Mouse (Mus musculus) granulocyte monocyte progenitor cell, adult 5-6 weeks (primary cell): ENCODE data around the gene Hmgb2. TPM values are rescaled to one million over a fixed set of nuclear protein-coding genes. Genes with fewer than 3 reads are reported as not detected.
A peak's percentile ranks its signal among the peaks of the same experiment; 100 is the strongest.
"Not testable (repeated sequence)": the region's sequence is repeated elsewhere in the genome, so short reads cannot be mapped to it uniquely, and the experiment has no call there.

Experiments used
- ATAC-seq: replicated peaks from 2 replicates; pipeline ENCODE4 v1.8.0; 2016; ENCODE audit warnings: mild to moderate bottlenecking, moderate TSS enrichment, inconsistent platforms; ENCODE audit not compliant: poor library complexity, severe bottlenecking
- total RNA-seq, 2 experiments: library from RNA; stranded (forward) in 1 of 2; stranded (reverse) in 1 of 2; fragments of 200-712, 200-1000 nt in 1 of 2; fragments of >200 nt in 1 of 2; fragmentation: Nextera tagmentation in 1 of 2; gene quantifications; 2 replicates each; pipeline ENCODE4 v1.2.3; 2014 to 2017

Hmgb2 gene
- total RNA-seq, 2 experiments from 2014 or later: 354 to 469 TPM

DNA sequence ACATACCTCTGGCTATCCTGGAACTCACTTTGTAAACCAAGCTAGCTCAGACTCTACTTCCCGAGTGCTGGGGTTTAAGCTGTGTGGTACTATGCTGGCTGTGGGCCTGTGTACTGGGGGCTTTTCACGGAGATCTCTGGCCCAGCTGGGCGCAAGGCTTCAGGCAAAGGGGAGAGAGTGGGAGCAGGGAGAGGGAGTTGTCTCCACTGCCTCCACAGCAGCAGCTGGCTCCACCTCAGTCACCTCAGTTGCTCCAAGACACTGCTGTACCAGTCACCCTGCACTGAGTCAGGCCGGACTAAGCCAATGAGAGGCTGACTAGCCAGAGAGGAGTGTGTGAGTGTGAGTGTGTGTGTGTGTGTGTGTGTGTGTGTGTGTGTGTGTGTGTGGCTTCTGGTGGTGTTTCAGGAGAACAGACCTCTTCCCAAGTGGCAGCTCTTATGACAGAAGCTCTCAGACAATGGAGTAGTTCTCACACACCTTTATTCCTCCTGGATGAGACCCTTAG lies 4.1 kb upstream of the Hmgb2 start:
- no peak for ATAC-seq

DNA sequence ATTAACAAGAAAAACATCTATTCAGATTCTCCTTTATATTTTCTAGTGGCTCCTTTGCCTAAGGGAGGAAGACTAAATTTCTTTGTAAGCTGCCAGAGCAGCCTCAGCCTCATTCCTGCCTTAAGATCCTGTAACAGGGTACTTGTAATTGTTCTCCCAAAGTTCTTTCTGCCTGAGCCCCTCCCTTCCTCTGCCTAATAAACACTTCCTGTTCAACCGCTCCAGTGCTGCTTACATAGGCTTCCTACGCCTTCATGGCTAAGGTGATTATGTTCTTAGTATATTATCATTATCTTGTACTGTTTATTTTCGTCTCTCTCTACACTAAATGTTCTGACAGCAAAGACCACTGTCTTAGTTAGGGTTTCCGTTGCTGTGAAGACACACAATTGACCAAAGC lies 3.0 kb upstream of the Hmgb2 start:
- no peak for ATAC-seq

DNA sequence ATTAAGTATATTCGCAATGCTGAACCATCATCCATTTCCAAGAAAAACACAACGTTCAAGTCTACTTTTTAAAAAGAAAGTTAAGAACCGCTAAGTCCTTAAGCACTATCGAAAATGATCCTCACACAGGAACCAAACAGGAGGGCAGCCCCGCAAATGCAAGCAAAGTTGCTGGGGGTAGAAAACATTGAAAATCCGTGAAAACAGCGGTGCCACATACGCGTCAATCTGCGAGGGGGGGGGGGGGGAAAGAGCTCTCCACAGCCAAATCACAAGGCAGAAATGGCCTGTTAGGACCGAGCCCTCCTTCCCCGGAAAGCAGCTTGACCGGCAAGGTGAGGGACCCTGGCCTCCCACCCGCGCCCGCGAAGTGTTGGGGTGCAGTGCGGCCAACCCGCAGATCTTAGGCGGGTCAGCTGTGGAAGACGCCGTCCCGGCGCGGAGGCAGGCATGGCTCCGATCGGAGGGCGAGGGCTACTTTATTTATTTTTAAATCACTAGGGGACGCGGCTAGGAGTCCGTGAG lies 854 bp upstream of the Hmgb2 start:
- no peak for ATAC-seq

DNA sequence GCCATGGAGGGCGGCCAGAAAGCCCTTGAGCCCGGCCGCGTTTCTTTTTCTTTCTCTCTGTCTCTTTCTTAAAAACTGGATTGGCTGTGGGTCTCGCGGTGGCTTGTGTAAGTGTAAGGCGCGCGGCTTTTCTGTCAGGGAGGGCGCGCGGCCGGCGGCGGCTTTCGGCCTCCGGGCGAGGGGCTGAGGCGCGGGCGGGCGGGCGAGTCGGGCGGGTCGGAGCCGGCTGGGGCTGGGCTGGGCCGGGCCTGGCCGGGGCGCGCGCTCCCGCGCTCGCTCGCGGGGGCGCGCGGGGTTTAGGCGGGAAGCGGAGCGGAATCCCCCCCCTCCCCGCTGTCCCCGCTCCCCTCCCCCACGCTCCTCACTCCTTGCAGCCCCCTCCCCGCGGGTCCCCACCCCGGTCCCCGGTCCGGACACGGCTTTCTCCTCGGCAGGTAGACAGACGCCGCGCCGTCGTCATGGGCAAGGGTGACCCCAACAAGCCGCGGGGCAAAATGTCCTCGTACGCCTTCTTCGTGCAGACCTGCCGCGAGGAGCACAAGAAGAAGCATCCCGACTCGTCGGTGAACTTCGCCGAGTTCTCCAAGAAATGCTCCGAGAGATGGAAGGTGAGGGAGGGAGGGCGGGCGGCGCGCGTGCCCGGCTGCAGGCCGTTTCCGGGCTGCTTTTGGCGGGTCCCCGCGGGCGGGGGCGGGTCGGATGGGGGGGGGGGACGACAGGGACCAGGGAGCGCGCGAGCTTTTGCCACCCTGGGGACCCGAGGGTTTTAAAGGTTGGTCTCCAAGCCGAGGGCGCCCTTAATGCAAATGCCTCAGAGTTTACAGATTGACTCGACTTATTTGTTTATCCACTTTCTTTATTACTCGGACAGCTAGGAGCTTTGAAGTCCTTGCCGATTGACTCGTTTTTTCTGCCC lies 692 bp downstream of the Hmgb2 start:
- ATAC-seq: no peak

DNA sequence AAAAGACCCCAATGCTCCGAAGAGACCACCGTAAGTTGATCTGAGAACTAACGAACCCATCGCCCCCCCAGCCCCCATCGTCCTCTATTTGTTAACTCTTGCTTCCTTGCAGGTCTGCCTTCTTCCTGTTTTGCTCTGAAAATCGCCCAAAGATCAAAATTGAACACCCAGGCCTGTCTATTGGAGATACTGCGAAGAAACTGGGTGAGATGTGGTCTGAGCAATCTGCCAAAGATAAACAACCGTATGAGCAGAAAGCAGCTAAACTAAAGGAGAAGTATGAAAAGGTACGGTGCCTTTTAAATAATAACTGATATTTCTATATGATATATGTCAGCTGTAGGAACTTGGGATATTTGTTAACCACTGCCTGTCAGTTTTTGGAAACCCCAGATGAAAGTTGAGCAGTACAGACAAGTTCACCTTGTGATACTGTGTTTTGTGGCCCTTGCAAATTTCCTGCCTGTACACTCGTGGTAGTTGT lies 1.5 kb downstream of the Hmgb2 start:
- not testable (repeated sequence) for ATAC-seq

DNA sequence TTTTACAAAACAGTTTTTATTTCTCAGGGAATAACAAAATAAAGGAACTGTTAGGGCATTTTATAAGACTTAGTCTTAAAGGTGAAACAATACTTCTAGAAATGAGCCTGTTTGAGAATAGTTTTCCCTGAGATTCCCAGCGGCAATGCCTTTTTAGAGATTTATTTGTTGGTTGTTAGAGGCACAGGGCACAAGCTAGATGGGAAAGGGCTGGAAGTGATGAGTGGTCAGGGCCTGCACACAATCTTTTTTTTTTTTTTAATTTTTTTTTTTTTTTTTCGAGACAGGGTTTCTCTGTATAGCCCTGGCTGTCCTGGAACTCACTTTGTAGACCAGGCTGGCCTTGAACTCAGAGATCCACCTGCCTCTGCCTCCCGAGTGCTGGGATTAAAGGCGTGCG lies 5.0 kb downstream of the Hmgb2 start:
- not testable (repeated sequence) for ATAC-seq

DNA sequence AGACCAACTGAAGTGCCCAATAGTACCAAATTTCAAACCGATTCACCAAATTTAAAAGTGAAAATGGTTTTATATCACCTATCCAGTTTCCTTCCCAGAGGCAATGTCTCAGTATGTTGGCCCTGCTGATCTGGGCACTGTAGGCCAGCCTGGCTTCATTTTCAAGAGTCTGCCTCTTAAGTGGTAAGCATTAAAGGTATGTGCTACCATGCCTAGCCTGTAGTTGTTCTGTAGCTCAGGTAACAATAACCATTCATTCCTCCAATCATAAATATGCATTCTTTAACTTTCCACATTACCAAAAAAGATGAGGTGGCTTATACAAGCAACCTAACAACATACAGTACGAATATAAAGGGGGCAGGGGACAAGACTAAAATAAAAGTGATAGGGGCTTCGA lies 6.0 kb downstream of the Hmgb2 start:
- no peak for ATAC-seq

DNA sequence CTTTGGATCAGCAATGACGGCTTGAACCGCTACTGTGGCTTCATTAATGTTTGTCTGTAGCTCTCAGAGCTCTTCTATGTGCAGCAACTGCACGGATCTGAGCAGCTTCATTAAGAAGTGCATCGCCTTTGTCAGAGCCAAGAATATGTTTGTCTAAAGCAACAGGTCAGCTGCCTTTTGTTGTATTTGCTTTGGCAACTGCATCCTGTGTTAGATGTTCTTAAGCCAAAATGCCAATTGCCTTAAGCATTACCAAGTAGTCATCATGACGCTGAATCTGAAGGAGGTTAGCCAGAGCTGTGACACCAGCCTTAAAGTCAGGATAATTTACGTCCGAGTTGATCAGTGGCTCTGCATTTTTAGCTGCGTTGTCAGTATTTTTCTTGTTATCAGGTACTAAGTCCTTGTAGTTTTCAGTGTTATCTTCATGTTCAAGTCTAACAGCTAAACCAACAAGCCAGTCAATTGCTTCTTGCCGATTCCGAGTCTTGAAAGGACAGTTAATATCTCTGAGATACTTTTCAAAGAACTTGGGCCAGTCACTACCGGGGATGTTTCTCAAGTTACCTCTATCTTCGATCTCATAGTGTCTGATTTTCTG lies 8.6 kb downstream of the Hmgb2 start:
- ATAC-seq: no peak

DNA sequence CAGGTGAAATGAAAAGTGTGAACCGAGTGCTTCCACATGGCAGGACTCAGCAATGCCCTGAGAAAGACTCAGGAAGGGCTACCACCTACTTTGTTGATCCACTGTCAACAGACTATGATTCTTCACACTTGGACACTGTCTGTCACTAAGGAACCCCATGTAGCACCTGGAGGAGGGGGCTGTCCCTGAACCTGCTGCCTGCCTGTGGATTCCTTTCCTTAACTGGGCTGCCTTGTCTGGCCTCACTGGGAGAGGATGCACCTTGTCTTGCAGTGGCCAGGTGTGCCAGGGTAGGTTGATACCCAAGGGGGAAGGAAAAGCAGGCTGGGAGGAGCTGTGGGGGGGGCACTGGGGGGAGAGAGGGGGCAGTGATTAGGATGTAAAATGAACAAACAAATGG lies 16.3 kb downstream of the Hmgb2 start:
- ATAC-seq: no peak

DNA sequence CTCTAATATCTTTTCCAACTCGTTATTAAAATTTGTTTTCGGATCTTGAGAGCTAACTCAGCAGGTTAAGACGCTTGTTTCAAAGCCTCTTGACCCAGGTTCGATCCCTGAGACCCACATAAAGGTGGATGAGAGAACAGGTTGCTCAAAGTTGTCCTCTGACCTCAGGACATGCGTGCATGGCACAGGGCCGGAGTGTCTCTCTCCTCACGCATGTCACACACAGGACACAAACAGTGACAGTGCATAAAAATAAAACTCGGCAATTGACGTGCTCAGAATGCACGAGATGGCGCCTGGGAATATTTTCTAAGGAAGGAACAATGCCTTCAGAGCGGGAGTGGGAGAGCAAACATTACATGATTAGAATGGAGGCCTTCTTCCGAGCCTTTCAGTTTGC lies 18.5 kb downstream of the Hmgb2 start:
- ATAC-seq: no peak

DNA sequence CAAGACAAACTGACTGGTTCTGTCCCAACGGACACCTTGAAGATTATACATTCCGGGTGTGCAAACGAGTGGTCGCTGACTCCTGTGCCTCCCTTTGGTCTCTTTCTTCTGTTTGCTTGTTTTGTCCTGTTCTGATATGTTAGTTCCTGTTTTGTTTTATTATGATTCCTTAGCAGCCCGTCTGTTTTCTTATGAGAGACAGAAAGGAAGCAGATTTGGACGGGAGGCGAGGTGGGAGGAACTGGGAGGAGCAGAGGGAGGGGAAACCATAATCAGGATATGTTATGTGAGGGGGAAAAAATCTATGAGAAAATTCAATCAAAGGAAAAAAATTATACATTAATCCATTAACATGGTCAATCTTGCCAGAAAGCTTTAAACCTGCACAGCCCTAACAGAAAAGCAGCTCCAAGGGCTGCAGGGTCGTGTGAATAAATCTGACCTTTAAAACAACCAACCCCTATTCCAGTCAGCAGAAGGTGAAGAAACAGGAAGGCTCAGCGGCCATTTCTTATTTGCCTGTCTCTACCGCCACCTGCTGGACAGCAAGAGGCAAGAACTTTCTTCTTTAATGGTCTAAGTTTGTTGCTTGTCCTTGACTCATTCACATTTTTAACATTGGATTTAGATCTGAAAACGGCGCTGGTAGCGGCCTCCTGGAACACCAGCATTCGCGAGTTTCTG lies 19.1 kb downstream of the Hmgb2 start:
- ATAC-seq: peak; percentile 86

DNA sequence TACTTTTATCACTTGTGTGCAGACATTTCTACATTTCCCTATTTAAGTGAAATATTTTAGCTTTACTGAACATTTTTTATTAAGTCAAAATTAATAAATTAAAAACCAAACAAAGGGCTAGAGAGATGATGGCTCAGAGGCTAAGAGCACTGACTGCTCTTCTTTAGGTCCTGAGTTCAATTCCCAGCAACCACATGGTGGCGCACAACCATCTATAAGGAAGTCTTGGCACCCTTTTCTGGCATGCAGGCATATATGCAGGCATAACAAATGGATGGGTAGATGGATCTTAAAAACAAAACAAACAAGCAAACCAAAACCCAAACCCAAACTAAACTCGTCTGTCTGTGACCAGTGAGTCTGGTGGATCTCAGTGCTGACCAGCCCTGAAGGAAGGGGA lies 20.5 kb downstream of the Hmgb2 start:
- no peak for ATAC-seq

DNA sequence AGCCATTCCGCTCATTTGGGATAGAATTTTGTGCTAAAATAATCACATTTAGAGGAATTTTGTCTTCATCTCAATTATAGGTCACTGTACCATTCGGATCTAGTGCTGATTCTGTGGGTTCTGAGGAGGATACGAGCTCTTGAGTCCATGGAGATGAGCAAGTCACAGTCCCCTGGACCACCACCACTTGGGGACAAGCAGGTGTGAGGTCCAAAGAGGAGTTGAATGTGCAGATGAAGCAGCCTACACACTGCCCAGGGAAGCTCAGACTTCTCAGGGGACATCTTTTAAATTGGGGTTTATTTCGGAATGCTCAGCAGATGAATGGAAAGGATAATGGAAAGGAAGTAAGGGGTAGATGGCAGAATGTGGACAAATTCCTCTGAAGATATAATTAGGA lies 21.4 kb downstream of the Hmgb2 start:
- ATAC-seq: no peak

DNA sequence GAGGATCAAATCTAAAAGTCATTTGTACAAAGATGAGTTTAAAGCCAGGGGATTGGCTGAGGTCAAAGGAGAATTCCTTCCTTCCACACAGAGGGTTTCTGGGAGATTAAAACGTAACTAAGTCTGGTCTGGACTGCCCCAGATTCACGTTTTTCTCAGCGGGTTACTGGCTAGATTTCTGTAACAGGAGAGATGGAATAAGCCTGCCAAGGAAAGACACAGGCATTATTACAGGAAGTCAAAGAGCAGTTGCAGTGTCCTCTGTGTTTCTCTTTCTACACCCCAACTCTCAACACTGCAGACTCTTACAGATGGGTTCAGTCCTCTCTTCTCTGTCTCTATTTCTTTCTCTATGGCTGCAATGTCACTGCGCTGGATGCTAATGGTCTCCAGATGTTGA lies 22.8 kb downstream of the Hmgb2 start:
- no peak for ATAC-seq

DNA sequence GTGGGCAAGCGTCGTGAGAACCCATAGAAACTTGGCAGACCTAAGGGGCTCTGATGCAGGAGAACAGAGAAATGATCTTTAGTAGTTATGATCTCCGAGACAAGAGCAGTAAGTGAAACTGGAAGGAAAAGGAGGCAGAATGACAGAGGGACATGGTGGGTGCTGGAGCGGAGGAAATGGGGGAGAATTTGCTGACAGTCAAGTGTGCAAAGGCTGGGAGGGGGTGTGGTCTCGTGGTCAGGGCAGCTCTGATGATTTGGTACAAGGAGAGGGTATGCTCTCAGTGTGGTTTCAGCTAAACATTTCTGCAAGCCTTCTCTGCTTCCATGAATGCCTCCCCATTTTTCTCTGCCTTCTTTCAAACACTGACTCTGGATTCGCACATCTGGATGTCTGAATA lies 24.5 kb downstream of the Hmgb2 start:
- ATAC-seq: no peak

DNA sequence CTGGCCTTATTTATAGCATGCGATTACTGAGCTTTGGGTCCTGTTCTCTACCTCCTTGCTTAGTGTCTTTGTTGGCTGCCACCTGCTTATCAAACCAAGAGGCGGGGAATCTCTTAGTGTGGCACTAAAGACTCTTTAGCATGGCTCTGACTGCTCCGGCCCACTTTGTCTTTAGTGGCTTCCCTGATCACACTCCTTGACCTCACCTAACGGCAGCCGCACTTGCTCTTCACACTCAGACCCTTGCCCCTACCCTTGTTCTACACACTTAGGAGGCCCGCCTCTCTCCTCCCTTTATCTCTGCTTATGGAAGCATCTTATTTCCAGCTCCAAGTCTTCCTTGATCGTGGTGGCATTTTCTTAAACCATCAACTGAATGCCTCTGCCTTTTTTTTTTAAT lies 26.9 kb downstream of the Hmgb2 start:
- no peak for ATAC-seq

DNA sequence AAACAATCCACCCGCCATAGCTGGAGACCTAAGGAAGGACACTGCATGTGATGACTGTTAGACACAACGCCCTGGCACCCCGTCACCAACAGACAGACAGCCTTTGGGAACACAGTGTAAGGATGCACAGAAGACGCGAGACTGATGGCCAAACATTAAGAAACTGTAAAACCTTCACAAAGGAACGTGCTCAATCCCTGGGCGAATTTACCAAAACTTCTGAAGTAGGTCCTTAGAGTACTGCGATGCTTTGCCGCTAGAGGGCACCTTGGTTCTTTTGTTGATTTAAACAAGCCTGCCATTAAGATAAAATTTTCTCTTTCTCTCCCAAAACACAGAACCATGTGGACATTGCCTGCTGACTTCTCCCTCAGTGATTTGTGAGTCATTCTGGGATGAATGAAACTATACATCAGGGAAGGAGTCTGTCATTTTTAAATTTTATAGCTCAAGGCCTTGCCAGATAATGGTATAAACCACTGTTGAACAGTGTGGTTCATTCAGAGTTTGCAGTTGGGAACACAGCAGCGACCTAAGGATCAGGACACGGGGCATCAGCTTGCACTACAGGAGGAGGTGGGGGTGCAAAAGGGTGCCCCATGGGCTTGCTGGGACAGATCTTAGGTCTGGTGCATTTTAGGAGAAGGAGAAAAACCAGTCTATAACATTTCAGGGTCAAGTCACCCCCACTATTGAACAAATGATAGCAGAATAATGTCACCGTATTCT lies 28.6 kb downstream of the Hmgb2 start:
- peak; percentile 71 for ATAC-seq

DNA sequence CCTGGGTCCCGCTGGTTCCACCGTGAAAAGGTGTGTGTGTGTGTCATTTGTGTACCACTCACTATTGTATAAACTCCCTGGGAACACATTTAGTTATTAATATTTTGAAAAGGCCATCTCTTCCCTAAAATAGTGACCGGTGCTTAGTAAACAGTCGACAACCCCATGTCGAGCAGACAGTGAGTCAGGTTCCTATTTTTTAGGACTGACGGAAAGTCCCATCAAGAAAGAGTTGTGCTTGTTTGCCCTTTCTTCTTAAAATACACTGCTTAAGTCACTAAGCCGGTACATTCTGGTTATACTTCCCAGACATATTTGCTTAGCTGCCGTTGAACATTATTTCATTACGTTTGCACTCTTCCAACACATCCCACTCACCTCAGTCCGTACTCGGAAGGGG lies 29.2 kb downstream of the Hmgb2 start:
- ATAC-seq: no peak

DNA sequence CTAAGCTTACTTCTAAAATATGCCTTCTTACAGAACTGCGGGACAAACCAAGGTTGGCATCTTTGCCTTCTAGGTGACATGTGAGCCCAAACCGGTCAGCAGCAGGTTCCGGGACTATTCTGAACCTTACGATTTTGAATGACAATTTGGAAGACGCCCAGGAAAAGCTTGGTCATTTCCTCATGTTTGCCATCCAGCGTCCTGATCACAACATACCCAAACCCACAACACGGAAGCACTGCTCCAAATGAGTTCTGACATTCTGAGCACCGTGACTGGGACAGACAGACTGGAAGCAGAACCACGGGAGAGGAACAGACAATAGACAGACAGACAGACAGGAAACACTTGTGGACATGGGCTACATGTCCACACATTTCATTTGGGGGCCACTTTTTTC lies 29.7 kb downstream of the Hmgb2 start:
- peak; percentile 61 for ATAC-seq

DNA sequence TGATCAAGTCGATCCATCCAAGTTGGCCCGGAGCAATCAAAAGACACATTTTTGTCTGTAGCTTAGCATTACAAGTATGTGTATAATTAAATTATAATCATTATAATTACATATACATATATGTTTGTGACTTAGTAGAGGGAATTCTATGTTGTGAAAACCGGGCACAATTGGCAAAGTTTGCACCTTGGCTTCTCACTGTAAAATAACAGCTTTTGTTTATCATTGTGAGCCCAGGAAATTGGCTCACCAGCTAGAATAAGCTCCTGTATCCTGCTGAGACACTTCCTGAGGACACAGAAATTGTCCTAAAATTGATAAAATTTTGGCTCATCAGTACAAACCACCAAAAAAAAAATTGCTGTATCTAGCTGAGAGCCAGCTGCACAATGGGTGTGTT lies 34.7 kb downstream of the Hmgb2 start:
- no peak for ATAC-seq
